8 mouse cellular contexts compared by ENCODE assay signal in the genomic region with DNA sequence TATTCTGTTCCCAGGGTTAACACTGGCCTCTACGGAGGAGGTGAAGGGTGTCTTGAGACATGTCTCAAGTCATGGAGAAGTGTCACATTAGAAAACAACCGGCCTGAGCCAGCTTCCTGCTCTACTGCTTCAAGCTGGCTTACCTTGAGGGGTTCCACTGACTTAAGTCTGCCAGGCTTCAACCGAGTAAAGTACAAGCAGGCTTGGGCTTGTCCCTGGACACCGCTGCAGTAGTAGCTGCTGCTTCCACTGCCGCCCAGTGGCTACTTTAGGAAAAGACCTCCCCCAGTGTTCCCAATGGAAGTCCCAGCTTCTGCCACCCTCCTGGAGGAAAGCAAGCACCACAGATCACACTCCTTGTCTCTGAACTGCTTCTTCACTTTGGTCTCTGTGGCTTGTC. TPM values are rescaled to one million over a fixed set of nuclear protein-coding genes. Genes with fewer than 3 reads are reported as not detected.
DNase-seq lines count a peak whose midpoint lies in the region; ATAC-seq and TF ChIP-seq lines count a peak whose summit lies in the region.
"Had no signal": no experiment of that assay in that cellular context is flagged by ENCODE, and none has a peak within 500 bp of the region (broad histone marks: within the 10 kb centered on the region; RNA-seq: fewer than 3 reads in every experiment).

No protein-coding gene starts in this region.

- DNase-seq in ovary, postnatal 36 days (ENCODE audit: low spot score) = peak; percentile 22
- DNase-seq in ovary, postnatal 10 days (ENCODE audit: low spot score) = no peak
- peak; percentile 57 to 62 for DNase-seq in adrenal gland, postnatal 36 days
- peak; percentile 14 to 36 for DNase-seq in frontal cortex, postnatal 14 days (ENCODE audit: low spot score in 2 of 2)
- DNase-seq in layer of hippocampus, adult 2 months (ENCODE audit: low spot score in 2 of 2) = peak in 1 of 2 experiments; percentile 57
- DNase-seq in lung, postnatal 36 days = peak; percentile 47

- peak overlapping the region; percentile 65 for H3K27ac ChIP-seq in layer of hippocampus, adult 2 months
- H3K27ac ChIP-seq: embryonic facial prominence, embryonic 12.5 days had no signal

- ATAC-seq in megakaryocyte progenitor cell, adult 5-6 weeks (replicated peaks; ENCODE audit: poor library complexity) = no peak

- peak; percentile 75 for TF ChIP-seq CTCF in layer of hippocampus, adult 2 months (conservative IDR thresholded peaks at IDR 0.05)

- H3K4me3 ChIP-seq in layer of hippocampus, adult 2 months = no peak overlapping the region
- H3K4me3 ChIP-seq: embryonic facial prominence, embryonic 12.5 days had no signal

RNA-seq across cellular contexts. Expression of a gene that starts 2.8 kb away (rescaled TPM):
- total RNA-seq in adrenal gland, postnatal 36 days (2021) = not detected
- total RNA-seq in layer of hippocampus, adult 2 months (2021) = not detected
- total RNA-seq in megakaryocyte progenitor cell, adult 5-6 weeks (2015) = not detected in 2 replicates
- total RNA-seq in megakaryocyte progenitor cell, adult 5-6 weeks (2017) = not detected in 2 replicates

RNA-seq across cellular contexts. Expression of a gene that starts 7.9 kb away (rescaled TPM):
- not detected for total RNA-seq in adrenal gland, postnatal 36 days (2021)
- total RNA-seq in layer of hippocampus, adult 2 months (2021) = under 1 TPM in 1 of 2 experiments, not detected in 1; 0.41 TPM
- total RNA-seq in megakaryocyte progenitor cell, adult 5-6 weeks (2015) = not detected in 2 replicates
- total RNA-seq in megakaryocyte progenitor cell, adult 5-6 weeks (2017) = not detected in 2 replicates

RNA-seq across cellular contexts. Expression of a gene that starts 25.4 kb away (rescaled TPM):
- total RNA-seq in adrenal gland, postnatal 36 days (2021) = not detected
- not detected for total RNA-seq in layer of hippocampus, adult 2 months (2021)
- not detected in 2 replicates for total RNA-seq in megakaryocyte progenitor cell, adult 5-6 weeks (2015)
- not detected in 2 replicates for total RNA-seq in megakaryocyte progenitor cell, adult 5-6 weeks (2017)

RNA-seq across cellular contexts. Expression of a gene that starts 28.1 kb away (rescaled TPM):
- 1 to 10 TPM; 1.7 to 2.8 TPM for total RNA-seq in adrenal gland, postnatal 36 days (2021)
- under 1 TPM; 0.61 to 0.77 TPM for total RNA-seq in layer of hippocampus, adult 2 months (2021)
- 29.9 and 34.5 TPM in 2 replicates for total RNA-seq in megakaryocyte progenitor cell, adult 5-6 weeks (2015)
- total RNA-seq in megakaryocyte progenitor cell, adult 5-6 weeks (2017) = 39.4 and 39.9 TPM in 2 replicates

RNA-seq across cellular contexts. Expression of a gene that starts 28.9 kb away (rescaled TPM):
- total RNA-seq in adrenal gland, postnatal 36 days (2021) = 10 to 100 TPM; 45.6 to 52.2 TPM
- total RNA-seq in layer of hippocampus, adult 2 months (2021) = 10 to 100 TPM; 39.0 to 43.5 TPM
- total RNA-seq in megakaryocyte progenitor cell, adult 5-6 weeks (2015) = 59.2 and 69.1 TPM in 2 replicates
- total RNA-seq in megakaryocyte progenitor cell, adult 5-6 weeks (2017) = 27.6 and 34.6 TPM in 2 replicates
